ENCODE assay signal across 21 mouse cellular contexts in genomic region chr8:120094801-120095200, GRCm38 (mm10). TPM values are rescaled to one million over a fixed set of nuclear protein-coding genes. Genes with fewer than 3 reads are reported as not detected.
DNase-seq lines count a peak whose midpoint lies in the region; ATAC-seq and TF ChIP-seq lines count a peak whose summit lies in the region.
"Had no signal": no experiment of that assay in that cellular context is flagged by ENCODE, and none has a peak within 500 bp of the region (broad histone marks: within the 10 kb centered on the region; RNA-seq: fewer than 3 reads in every experiment).

No protein-coding gene starts in this region.

- no peak for DNase-seq in gastrocnemius, adult 2 months
- no peak for DNase-seq in gastrocnemius, postnatal 10 days
- DNase-seq in stomach, postnatal 0 days (ENCODE audit: low spot score) = no peak
- DNase-seq in retina, postnatal 7 days (ENCODE audit: low read depth, low spot score) = peak; percentile 73
- no peak for DNase-seq in adrenal gland, postnatal 36 days
- no peak for DNase-seq in thymus, postnatal 10 days (ENCODE audit: low spot score in 2 of 2)
- DNase-seq: adrenal gland, postnatal 10 days; B cell, adult 2 months; cerebellum, adult 2 months; embryo, embryonic 11 days; heart, adult 18-20 months; heart, postnatal 10 days; heart, postnatal 4 days had no signal

- TF ChIP-seq EP300 in stomach, postnatal 0 days (optimal IDR thresholded peaks at IDR 0.05) = no peak

- no peaks in the 10 kb centered on the region for H3K27me3 ChIP-seq in stomach, embryonic 16.5 days (ENCODE audit: control insufficient read depth, insufficient read depth, low read length)
- no peaks in the 10 kb centered on the region for H3K27me3 ChIP-seq in stomach, postnatal 0 days (ENCODE audit: control insufficient read depth, insufficient read depth, low read length)
- H3K27me3 ChIP-seq: embryonic facial prominence, embryonic 15.5 days had no signal

- peaks cover 7% of the 10 kb centered on the region for H3K4me1 ChIP-seq in stomach, embryonic 16.5 days (ENCODE audit: control insufficient read depth, insufficient read depth, low read length)
- H3K4me1 ChIP-seq in stomach, postnatal 0 days (replicated peaks; ENCODE audit: control insufficient read depth, insufficient read depth) = no peaks in the 10 kb centered on the region

- 0 out of 2 replicates have a peak overlapping the region, but pooled peaks have one; percentile 7 for H3K9ac ChIP-seq in stomach, embryonic 16.5 days (ENCODE audit: low read length)
- no peak overlapping the region for H3K9ac ChIP-seq in stomach, postnatal 0 days (ENCODE audit: low read length)
- H3K9ac ChIP-seq: embryonic facial prominence, embryonic 15.5 days; hindbrain, embryonic 14.5 days had no signal

- intact Hi-C loops in gastrocnemius, adult 2 months (cut with DNase I) = no loop called here

- H3K36me3 ChIP-seq in stomach, embryonic 16.5 days (ENCODE audit: control insufficient read depth, insufficient read depth, low read length) = peaks cover 5% of the 10 kb centered on the region; the same call in 1 of the 2 replicates
- H3K36me3 ChIP-seq in stomach, postnatal 0 days (ENCODE audit: control insufficient read depth, insufficient read depth, low read length) = peaks cover 20% of the 10 kb centered on the region

- H3K9me3 ChIP-seq in stomach, embryonic 16.5 days (replicated peaks; ENCODE audit: control insufficient read depth, low read length) = no peaks in the 10 kb centered on the region
- no peaks in the 10 kb centered on the region for H3K9me3 ChIP-seq in stomach, postnatal 0 days (ENCODE audit: control insufficient read depth, low read length)
- H3K9me3 ChIP-seq: embryonic facial prominence, embryonic 15.5 days; forebrain, embryonic 10.5 days; heart, embryonic 10.5 days had no signal

- no peak for TF ChIP-seq CTCF in gastrocnemius, adult 2 months (IDR thresholded peaks at IDR 0.05)
- TF ChIP-seq CTCF in stomach, postnatal 0 days (IDR thresholded peaks at IDR 0.05; ENCODE audit: low read depth) = no peak

- 0 out of 2 replicates have a peak overlapping the region, but pooled peaks have one; percentile 12 for H3K27ac ChIP-seq in gastrocnemius, adult 2 months
- no peak overlapping the region for H3K27ac ChIP-seq in stomach, embryonic 16.5 days (ENCODE audit: low read length)
- no peak overlapping the region for H3K27ac ChIP-seq in stomach, postnatal 0 days (replicated peaks)
- H3K27ac ChIP-seq: embryonic facial prominence, embryonic 15.5 days; forebrain, embryonic 10.5 days; heart, embryonic 10.5 days; hindbrain, embryonic 14.5 days had no signal

- WGBS in stomach, embryonic 16.5 days = 79% methylated on average over 10 of the region's 10 CpGs
- WGBS in stomach, postnatal 0 days = 73% methylated on average over 10 of the region's 10 CpGs

- no peak for ATAC-seq in stomach, embryonic 16.5 days (ENCODE audit: insufficient read depth, low FRiP score)
- ATAC-seq in stomach, postnatal 0 days (ENCODE audit: low FRiP score, low TSS enrichment) = no peak
- ATAC-seq: CD4-positive, CD25-positive, alpha-beta regulatory T cell, adult 4 months; forebrain, embryonic 14.5 days had no signal

- no peak overlapping the region for H3K4me2 ChIP-seq in stomach, embryonic 16.5 days (ENCODE audit: low read depth, low read length)
- H3K4me2 ChIP-seq in stomach, postnatal 0 days (replicated peaks; ENCODE audit: low read depth) = no peak overlapping the region
- H3K4me2 ChIP-seq: embryonic facial prominence, embryonic 15.5 days; hindbrain, embryonic 14.5 days had no signal

- H3K4me3 ChIP-seq in gastrocnemius, adult 2 months = no peak overlapping the region
- H3K4me3 ChIP-seq in stomach, embryonic 16.5 days (replicated peaks; ENCODE audit: low read length) = no peak overlapping the region
- no peak overlapping the region for H3K4me3 ChIP-seq in stomach, postnatal 0 days (ENCODE audit: low read depth, low read length)
- H3K4me3 ChIP-seq: embryonic facial prominence, embryonic 15.5 days; erythroblast, embryonic 14.5 days; forebrain, embryonic 10.5 days; heart, embryonic 10.5 days had no signal

RNA-seq across cellular contexts. Expression of gene Zdhhc7, which starts 6.5 kb away (rescaled TPM):
- 10 to 100 TPM; 23.9 to 27.6 TPM for total RNA-seq in gastrocnemius, adult 2 months (2021)
- total RNA-seq in gastrocnemius, postnatal 10 days (2021) = 10 to 100 TPM; 23.1 to 24.5 TPM
- polyA plus RNA-seq in stomach, embryonic 16.5 days (2015; fragmentation: Nextera tagmentation; extraction: Ambion mirVana) = 30.2 and 31.1 TPM in 2 replicates
- polyA plus RNA-seq in stomach, postnatal 0 days (2015; fragmentation: Nextera tagmentation; extraction: Ambion mirVana) = 24.3 and 24.4 TPM in 2 replicates
- total RNA-seq in adrenal gland, postnatal 36 days (2021) = 10 to 100 TPM; 40.3 to 55.6 TPM

RNA-seq across cellular contexts. Expression of gene 6430548M08Rik, which starts 19.2 kb away (rescaled TPM):
- total RNA-seq in gastrocnemius, adult 2 months (2021) = 10 to 100 TPM; 26.5 to 30.0 TPM
- total RNA-seq in gastrocnemius, postnatal 10 days (2021) = 10 to 100 TPM in 1 of 2 experiments, 1 to 10 TPM in 1; 9.3 to 11.2 TPM
- polyA plus RNA-seq in stomach, embryonic 16.5 days (2015; fragmentation: Nextera tagmentation; extraction: Ambion mirVana) = 7.5 and 9.1 TPM in 2 replicates
- 13.2 and 13.8 TPM in 2 replicates for polyA plus RNA-seq in stomach, postnatal 0 days (2015; fragmentation: Nextera tagmentation; extraction: Ambion mirVana)
- 100 to 1,000 TPM in 1 of 2 experiments, 10 to 100 TPM in 1; 77.7 to 152 TPM for total RNA-seq in adrenal gland, postnatal 36 days (2021)
